Mouse (Mus musculus): Measurements from ENCODE around the gene Itga2b. TPM values are rescaled to one million over a fixed set of nuclear protein-coding genes. Genes with fewer than 3 reads are reported as not detected.

Itga2b gene
- polyA plus RNA-seq, 1 experiment from 2014 or later = 12.1 TPM

DNA sequence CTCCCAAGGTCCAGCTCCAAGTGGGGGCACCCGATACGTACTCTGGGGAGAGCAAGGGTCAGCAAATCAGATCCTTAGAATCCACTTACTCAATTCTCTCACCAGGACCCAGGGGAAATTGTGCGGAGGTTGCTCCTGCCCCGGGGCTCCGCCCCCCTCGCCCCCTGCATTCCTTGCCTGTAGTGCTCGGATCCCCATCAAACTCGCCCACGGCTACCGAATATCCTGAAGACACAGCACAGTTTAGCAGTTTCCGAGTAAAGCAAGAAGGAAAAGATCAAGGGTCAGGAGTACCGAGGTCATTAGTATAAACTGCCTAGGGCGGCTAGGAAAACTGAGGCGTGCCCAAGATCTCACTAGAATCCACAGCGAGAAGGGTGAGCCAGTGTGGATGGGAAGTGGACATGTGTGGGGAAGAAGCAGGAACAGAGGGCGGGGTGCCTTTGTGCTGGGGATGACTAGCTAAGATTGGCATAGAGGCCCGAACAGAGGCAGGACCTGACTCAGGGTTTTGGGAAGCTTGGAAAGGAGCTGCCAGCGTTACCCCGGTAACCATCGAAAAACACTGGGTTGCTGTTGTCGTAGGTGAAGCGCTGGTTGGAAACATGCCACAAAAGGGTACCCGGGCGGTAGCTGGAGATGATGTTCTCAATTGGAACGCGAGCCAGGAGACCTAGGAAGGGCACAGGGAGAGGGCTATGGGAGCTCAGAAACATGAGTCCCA, 4.0 kb downstream of the Itga2b start:
- Histone ChIP-seq H3K4me2 (ENCODE audit: low read depth, low read length) (0 out of 2 replicates have a peak overlapping the region, but pooled peaks have one; percentile 13), H3K9me3 (ENCODE audit: control insufficient read depth, low read length) (no peaks in the 10 kb centered on the region), H3K9ac (ENCODE audit: low read length) (peak overlapping the region; percentile 13; the same call in 1 of the 2 replicates), H3K27ac (ENCODE audit: low read length) (no peak overlapping the region), H3K4me3 (ENCODE audit: low read length) (no peak overlapping the region), H3K4me1 (replicated peaks; ENCODE audit: control insufficient read depth, insufficient read depth, low read length) (peaks cover 15% of the 10 kb centered on the region), H3K27me3 (ENCODE audit: control insufficient read depth, insufficient read depth, low read depth, low read length) (no peaks in the 10 kb centered on the region), H3K36me3 (ENCODE audit: control insufficient read depth, insufficient read depth, low read length) (no peaks in the 10 kb centered on the region)
- no peak for ATAC-seq (ENCODE audit: low read depth)
- 16% methylated on average over 26 of the region's 26 CpGs for WGBS

DNA sequence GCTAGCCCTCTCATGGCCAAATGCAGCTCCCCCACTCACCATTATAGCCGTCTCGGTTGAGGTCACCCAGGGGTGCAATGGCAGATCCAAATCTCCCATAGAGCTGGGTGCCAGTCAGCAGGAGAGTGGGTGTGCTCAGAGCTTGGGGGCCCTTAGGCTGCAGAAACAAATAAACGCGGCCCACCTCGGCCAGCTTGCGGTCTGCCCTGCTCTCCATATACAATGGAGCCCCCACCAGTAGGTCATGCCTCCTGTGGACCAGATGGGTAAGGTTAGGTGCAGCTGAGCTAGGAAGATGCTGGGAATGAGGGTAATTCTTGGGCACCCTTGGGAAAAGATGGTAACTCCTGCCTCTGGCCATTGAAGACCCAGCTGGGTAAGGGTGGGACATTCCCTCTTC, 5.0 kb downstream of the Itga2b start:
- no peaks in the 10 kb centered on the region for H3K9me3 ChIP-seq (ENCODE audit: control insufficient read depth, low read length)
- H3K4me3 ChIP-seq (ENCODE audit: low read length) = no peak overlapping the region
- WGBS = 93% methylated on average over 6 of the region's 6 CpGs
- ATAC-seq (ENCODE audit: low read depth) = no peak
- H3K36me3 ChIP-seq (ENCODE audit: control insufficient read depth, insufficient read depth, low read length) = no peaks in the 10 kb centered on the region
- H3K4me1 ChIP-seq (replicated peaks; ENCODE audit: control insufficient read depth, insufficient read depth, low read length) = peaks cover 15% of the 10 kb centered on the region
- no peak overlapping the region for H3K9ac ChIP-seq (ENCODE audit: low read length)
- no peaks in the 10 kb centered on the region for H3K27me3 ChIP-seq (ENCODE audit: control insufficient read depth, insufficient read depth, low read depth, low read length)
- H3K4me2 ChIP-seq (ENCODE audit: low read depth, low read length) = no peak overlapping the region
- H3K27ac ChIP-seq (ENCODE audit: low read length) = no peak overlapping the region

- Histone ChIP-seq H3K9me3 (ENCODE audit: control insufficient read depth, low read length) (no peaks in the 10 kb centered on the region), H3K4me3 (ENCODE audit: low read length) (no peak overlapping the region), H3K27me3 (ENCODE audit: control insufficient read depth, insufficient read depth, low read depth, low read length) (no peaks in the 10 kb centered on the region; the same call in 1 of the 2 replicates), H3K36me3 (ENCODE audit: control insufficient read depth, insufficient read depth, low read length) (no peaks in the 10 kb centered on the region), H3K27ac (ENCODE audit: low read length) (no peak overlapping the region), H3K9ac (ENCODE audit: low read length) (no peak overlapping the region), H3K4me2 (ENCODE audit: low read depth, low read length) (no peak overlapping the region), H3K4me1 (replicated peaks; ENCODE audit: control insufficient read depth, insufficient read depth, low read length) (peaks cover 9% of the 10 kb centered on the region)
- ATAC-seq (ENCODE audit: low read depth) = no peak
- 72% methylated on average over 3 of the region's 3 CpGs for WGBS
These were observed 8.2 kb downstream of the Itga2b start for GRCm38 (mm10) chr11:102461764-102462163.

- WGBS = 49% methylated on average over 16 of the region's 16 CpGs
- H3K4me1 ChIP-seq (replicated peaks; ENCODE audit: control insufficient read depth, insufficient read depth, low read length) = peaks cover 6% of the 10 kb centered on the region; the same call in 1 of the 2 replicates
- H3K27ac ChIP-seq (ENCODE audit: low read length) = no peak overlapping the region
- no peaks in the 10 kb centered on the region for H3K9me3 ChIP-seq (ENCODE audit: control insufficient read depth, low read length)
- H3K4me2 ChIP-seq (ENCODE audit: low read depth, low read length) = no peak overlapping the region
- no peak overlapping the region for H3K4me3 ChIP-seq (ENCODE audit: low read length)
- no peak overlapping the region for H3K9ac ChIP-seq (ENCODE audit: low read length)
- no peaks in the 10 kb centered on the region for H3K36me3 ChIP-seq (ENCODE audit: control insufficient read depth, insufficient read depth, low read length)
- ATAC-seq (ENCODE audit: low read depth) = no peak
- H3K27me3 ChIP-seq (ENCODE audit: control insufficient read depth, insufficient read depth, low read depth, low read length) = no peaks in the 10 kb centered on the region; the same call in 1 of the 2 replicates
These were observed 9.4 kb downstream of the Itga2b start for GRCm38 (mm10) chr11:102460541-102460940.

DNA sequence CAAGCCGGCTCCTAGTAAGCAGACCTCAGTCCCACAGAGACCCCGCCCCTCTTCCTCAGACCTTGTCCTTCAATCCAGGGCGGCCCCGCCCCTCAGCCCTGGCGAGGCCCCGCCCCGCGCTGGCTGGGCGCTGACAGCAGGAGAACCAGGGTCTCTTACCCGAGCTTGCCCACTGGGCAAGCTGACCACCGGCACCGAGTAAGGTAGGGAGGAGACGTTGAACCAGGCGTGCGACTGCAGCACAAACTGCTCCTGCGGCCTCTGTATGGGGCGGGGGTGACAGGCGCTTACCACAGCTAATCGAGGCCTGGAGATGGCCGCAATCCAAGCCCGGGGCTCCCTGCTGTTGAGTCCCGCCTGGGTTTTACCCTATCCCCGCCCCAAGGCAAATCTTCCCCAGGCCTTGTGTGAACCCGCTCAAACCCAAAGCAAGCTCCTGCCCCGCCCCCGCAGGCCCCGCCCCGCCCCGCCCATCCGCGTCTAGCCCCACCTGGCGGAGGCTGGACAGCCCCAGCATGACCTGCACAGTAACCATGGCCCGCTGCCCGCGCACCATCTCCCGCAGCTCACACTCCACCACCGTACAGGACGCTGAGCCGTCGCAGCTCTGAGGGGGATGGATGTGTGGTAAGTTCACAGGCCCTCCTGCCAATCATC, 14.1 kb downstream of the Itga2b start:
- ATAC-seq (ENCODE audit: low read depth) = peak; percentile 94
- WGBS = under 1% methylated on average over 40 of the region's 40 CpGs

GRCm38 (mm10) chr11:102453131-102453530, 16.8 kb downstream of the Itga2b start:
- no peak overlapping the region for H3K9ac ChIP-seq (ENCODE audit: low read length)
- ATAC-seq (ENCODE audit: low read depth) = no peak
- no peak overlapping the region for H3K4me3 ChIP-seq (ENCODE audit: low read length)
- H3K9me3 ChIP-seq (ENCODE audit: control insufficient read depth, low read length) = no peaks in the 10 kb centered on the region
- no peaks in the 10 kb centered on the region; the same call in 1 of the 2 replicates for H3K27me3 ChIP-seq (ENCODE audit: control insufficient read depth, insufficient read depth, low read depth, low read length)
- no peaks in the 10 kb centered on the region for H3K36me3 ChIP-seq (ENCODE audit: control insufficient read depth, insufficient read depth, low read length)
- H3K4me2 ChIP-seq (ENCODE audit: low read depth, low read length) = no peak overlapping the region
- WGBS = 12% methylated on average over 10 of the region's 10 CpGs
- no peak overlapping the region for H3K27ac ChIP-seq (ENCODE audit: low read length)
- H3K4me1 ChIP-seq (replicated peaks; ENCODE audit: control insufficient read depth, insufficient read depth, low read length) = peaks cover 31% of the 10 kb centered on the region

More for the DNA sequence above, 14.1 kb downstream of the Itga2b start:
- peak overlapping the region; percentile 65 for H3K27ac ChIP-seq (ENCODE audit: low read length)
- H3K27me3 ChIP-seq (ENCODE audit: control insufficient read depth, insufficient read depth, low read depth, low read length) = no peaks in the 10 kb centered on the region; the same call in 1 of the 2 replicates
- H3K4me3 ChIP-seq (ENCODE audit: low read length) = peak overlapping the region; percentile 58
- H3K36me3 ChIP-seq (ENCODE audit: control insufficient read depth, insufficient read depth, low read length) = no peaks in the 10 kb centered on the region
- peaks cover 22% of the 10 kb centered on the region for H3K4me1 ChIP-seq (replicated peaks; ENCODE audit: control insufficient read depth, insufficient read depth, low read length)
- peak overlapping the region; percentile 68 for H3K9ac ChIP-seq (ENCODE audit: low read length)
- H3K4me2 ChIP-seq (ENCODE audit: low read depth, low read length) = peak overlapping the region; percentile 96
- no peaks in the 10 kb centered on the region for H3K9me3 ChIP-seq (ENCODE audit: control insufficient read depth, low read length)

GRCm38 (mm10) chr11:102449043-102450008, 20.6 kb downstream of the Itga2b start:
- H3K4me1 ChIP-seq (replicated peaks; ENCODE audit: control insufficient read depth, insufficient read depth, low read length) = peaks cover 42% of the 10 kb centered on the region
- no peak overlapping the region for H3K4me3 ChIP-seq (ENCODE audit: low read length)
- H3K27ac ChIP-seq (ENCODE audit: low read length) = no peak overlapping the region
- ATAC-seq (ENCODE audit: low read depth) = no peak
- no peak overlapping the region for H3K9ac ChIP-seq (ENCODE audit: low read length)
- no peaks in the 10 kb centered on the region for H3K9me3 ChIP-seq (ENCODE audit: control insufficient read depth, low read length)
- 34% methylated on average over 17 of the region's 17 CpGs for WGBS
- H3K36me3 ChIP-seq (ENCODE audit: control insufficient read depth, insufficient read depth, low read length) = no peaks in the 10 kb centered on the region
- H3K27me3 ChIP-seq (ENCODE audit: control insufficient read depth, insufficient read depth, low read depth, low read length) = no peaks in the 10 kb centered on the region
- no peak overlapping the region for H3K4me2 ChIP-seq (ENCODE audit: low read depth, low read length)

DNA sequence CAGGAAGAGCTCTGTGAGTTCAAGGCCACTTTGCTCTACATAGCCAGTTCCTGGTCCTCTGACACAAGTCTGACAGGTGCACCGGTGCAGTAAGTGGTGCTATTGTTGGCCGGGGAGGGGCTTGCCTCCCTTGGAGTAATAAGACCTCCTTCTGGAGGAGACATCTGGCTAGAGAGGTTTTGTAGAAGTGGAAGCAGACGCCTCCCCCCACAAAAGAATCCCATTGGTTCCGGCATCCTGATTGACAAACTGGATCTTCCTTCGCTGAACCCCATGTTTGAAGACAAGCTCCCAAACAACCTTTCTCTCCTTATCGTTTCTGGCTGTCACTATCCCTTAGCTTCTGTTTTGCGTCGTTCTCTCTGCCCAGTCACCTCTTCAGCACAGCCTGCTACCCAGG, 21.6 kb downstream of the Itga2b start:
- H3K9ac ChIP-seq (ENCODE audit: low read length) = no peak overlapping the region
- 18% methylated on average over 8 of the region's 8 CpGs for WGBS
- no peak overlapping the region for H3K4me2 ChIP-seq (ENCODE audit: low read depth, low read length)
- H3K27me3 ChIP-seq (ENCODE audit: control insufficient read depth, insufficient read depth, low read depth, low read length) = no peaks in the 10 kb centered on the region
- H3K4me1 ChIP-seq (replicated peaks; ENCODE audit: control insufficient read depth, insufficient read depth, low read length) = peaks cover 45% of the 10 kb centered on the region
- peaks cover 2% of the 10 kb centered on the region for H3K36me3 ChIP-seq (ENCODE audit: control insufficient read depth, insufficient read depth, low read length)
- no peak overlapping the region for H3K4me3 ChIP-seq (ENCODE audit: low read length)
- no peaks in the 10 kb centered on the region for H3K9me3 ChIP-seq (ENCODE audit: control insufficient read depth, low read length)
- H3K27ac ChIP-seq (ENCODE audit: low read length) = no peak overlapping the region
- no peak for ATAC-seq (ENCODE audit: low read depth)
